Mouse (Mus musculus): ENCODE results near the gene Unc5cl. TPM values are rescaled to one million over a fixed set of nuclear protein-coding genes. Genes with fewer than 3 reads are reported as not detected.
"Not testable (repeated sequence)": the region's sequence is repeated elsewhere in the genome, so short reads cannot be mapped to it uniquely, and the experiment has no call there.

Gene Unc5cl
- total RNA-seq, 1 experiment from 2014 or later: not detected

- DNase-seq: peak; percentile 84
Observed at GRCm38 (mm10) chr17:48467395-48468231, 12.9 kb downstream of the Unc5cl start.

GRCm38 (mm10) chr17:48474282-48474681, 19.6 kb downstream of the Unc5cl start:
- not testable (repeated sequence) for DNase-seq

GRCm38 (mm10) chr17:48475444-48475843, 20.7 kb downstream of the Unc5cl start:
- DNase-seq: no peak

GRCm38 (mm10) chr17:48479952-48480351, 25.3 kb downstream of the Unc5cl start:
- no peak for DNase-seq

GRCm38 (mm10) chr17:48483764-48484163, 29.1 kb downstream of the Unc5cl start:
- DNase-seq: no peak

- DNase-seq: no peak
Observed at GRCm38 (mm10) chr17:48484191-48484590, 29.5 kb downstream of the Unc5cl start.

- no peak for DNase-seq
Observed at GRCm38 (mm10) chr17:48489466-48489865, 34.8 kb downstream of the Unc5cl start.

GRCm38 (mm10) chr17:48492621-48493020, 37.9 kb downstream of the Unc5cl start:
- DNase-seq: no peak

- no peak for DNase-seq
Observed at GRCm38 (mm10) chr17:48493582-48493981, 38.9 kb downstream of the Unc5cl start.

GRCm38 (mm10) chr17:48493986-48494385, 39.3 kb downstream of the Unc5cl start:
- peak; percentile 45 for DNase-seq

- no peak for DNase-seq
Observed at GRCm38 (mm10) chr17:48497986-48498385, 43.3 kb downstream of the Unc5cl start.

- no peak for DNase-seq
Observed at GRCm38 (mm10) chr17:48500846-48501445, 46.2 kb downstream of the Unc5cl start.

- DNase-seq: no peak
Observed at GRCm38 (mm10) chr17:48505006-48505405, 50.3 kb downstream of the Unc5cl start.

GRCm38 (mm10) chr17:48506986-48507385, 52.3 kb downstream of the Unc5cl start:
- no peak for DNase-seq

GRCm38 (mm10) chr17:48509596-48509995, 54.9 kb downstream of the Unc5cl start:
- no peak for DNase-seq

GRCm38 (mm10) chr17:48512614-48513281, 58.0 kb downstream of the Unc5cl start:
- no peak for DNase-seq

- no peak for DNase-seq
Observed at GRCm38 (mm10) chr17:48514613-48515012, 59.9 kb downstream of the Unc5cl start.

GRCm38 (mm10) chr17:48519046-48519445, 64.3 kb downstream of the Unc5cl start:
- DNase-seq: no peak

- no peak for DNase-seq
Observed at GRCm38 (mm10) chr17:48520352-48520751, 65.7 kb downstream of the Unc5cl start.

- DNase-seq: no peak
Observed at GRCm38 (mm10) chr17:48523056-48523455, 68.4 kb downstream of the Unc5cl start.

- no peak for DNase-seq
Observed at GRCm38 (mm10) chr17:48533844-48534705, 79.4 kb downstream of the Unc5cl start.

GRCm38 (mm10) chr17:48538328-48538727, 83.6 kb downstream of the Unc5cl start:
- no peak for DNase-seq

Measured in adrenal gland, postnatal 25 days (tissue).